Mouse (Mus musculus) macrophage (primary cell): ENCODE measurements around the gene Smad3. TPM values are rescaled to one million over a fixed set of nuclear protein-coding genes. Genes with fewer than 3 reads are reported as not detected.

ENCODE experiments used
- H3K27ac ChIP-seq: fragments of 350-480 bp; formaldehyde crosslinking; 2 replicates; pipeline ENCODE4 v1.9.0; 2021
- H3K36me3 ChIP-seq: fragments of 350-480 bp; formaldehyde crosslinking; 2 replicates; pipeline ENCODE4 v1.9.0; 2021; ENCODE audit errors: inconsistent target
- H3K4me3 ChIP-seq: fragments of 350-480 bp; formaldehyde crosslinking; 2 replicates; pipeline ENCODE4 v1.9.0; 2021; ENCODE audit errors: inconsistent target
- H3K79me2 ChIP-seq: fragments of 350-480 bp; formaldehyde crosslinking; 2 replicates; pipeline ENCODE4 v1.9.0; 2021; ENCODE audit errors: inconsistent target
- WGBS: methylation state at CpG from one replicate; pipeline ENCODE4 v1.1.7; 2026; ENCODE audit warnings: inconsistent platforms; ENCODE audit not compliant: missing documents; 5-methylcytosine and 5-hydroxymethylcytosine counted together
- polyA plus RNA-seq: library from polyadenylated mRNA; stranded (reverse); fragments of 250-400 nt; gene quantifications from 3 replicates; pipeline ENCODE4 v1.2.4, GENCODE M21; 2018; ENCODE audit warnings: inconsistent platforms

Gene Smad3
- polyA plus RNA-seq, 1 experiment from 2014 or later, result 14.5 TPM

DNA sequence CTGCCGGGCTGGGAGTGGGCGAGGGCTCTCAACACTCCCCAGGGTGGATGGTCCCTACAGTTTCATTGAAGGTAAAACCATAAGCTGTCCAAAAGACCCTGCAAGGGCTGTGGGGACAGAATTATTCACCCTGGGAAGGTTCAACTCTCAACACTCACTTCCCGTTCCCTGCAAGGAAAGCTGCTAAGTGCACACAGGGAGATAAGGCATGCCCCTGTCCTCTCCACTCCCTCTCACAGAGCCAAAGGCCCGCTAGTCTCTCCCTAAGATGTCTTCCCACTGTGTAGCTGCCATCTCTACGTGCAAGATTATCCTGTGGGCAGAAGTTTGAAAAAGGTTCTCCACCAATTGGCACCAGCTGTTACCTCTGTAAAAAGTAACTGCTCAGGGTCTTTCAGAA, 60.2 kb downstream of the Smad3 start:
- WGBS, result 82% methylated on average over 5 of the region's 5 CpGs
- H3K4me3 ChIP-seq, result no peak overlapping the region

DNA sequence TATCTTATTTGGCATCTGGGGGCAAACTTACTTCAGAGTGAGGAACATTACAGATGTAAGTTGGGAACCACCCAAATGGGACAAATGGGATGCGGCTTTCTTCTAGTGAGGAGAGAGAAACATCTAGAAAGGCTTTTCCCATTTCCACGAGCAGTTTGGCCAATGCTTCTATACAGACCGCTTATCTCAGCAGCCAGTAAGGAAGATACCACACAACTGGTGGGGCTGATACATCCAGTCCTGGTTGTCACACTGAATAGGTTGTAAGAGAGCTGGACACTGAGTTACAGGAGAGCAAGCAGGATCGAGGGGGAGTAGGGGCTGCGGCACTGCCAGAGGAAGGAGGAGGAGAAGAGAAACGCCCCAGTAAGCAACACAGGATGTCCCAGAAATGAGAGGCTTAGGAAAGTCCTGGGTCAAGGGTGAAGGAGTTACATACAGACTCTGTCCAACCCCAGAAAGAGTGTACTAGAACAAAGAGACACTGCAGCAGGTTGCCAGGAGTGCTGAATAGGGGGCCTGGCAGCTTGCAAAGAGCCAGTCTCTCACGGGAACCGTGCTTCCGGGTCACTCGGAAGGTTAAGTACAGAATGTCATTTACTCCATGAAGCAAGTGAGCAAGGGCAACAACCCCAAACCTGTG, 61.2 kb downstream of the Smad3 start:
- no peaks in the 10 kb centered on the region for H3K79me2 ChIP-seq
- no peak overlapping the region for H3K4me3 ChIP-seq
- WGBS, result 89% methylated on average over 10 of the region's 10 CpGs
- H3K27ac ChIP-seq, result no peak overlapping the region
- no peaks in the 10 kb centered on the region for H3K36me3 ChIP-seq

More for the DNA sequence above, 60.2 kb downstream of the Smad3 start:
- no peak overlapping the region for H3K27ac ChIP-seq
- no peaks in the 10 kb centered on the region for H3K79me2 ChIP-seq
- no peaks in the 10 kb centered on the region for H3K36me3 ChIP-seq

DNA sequence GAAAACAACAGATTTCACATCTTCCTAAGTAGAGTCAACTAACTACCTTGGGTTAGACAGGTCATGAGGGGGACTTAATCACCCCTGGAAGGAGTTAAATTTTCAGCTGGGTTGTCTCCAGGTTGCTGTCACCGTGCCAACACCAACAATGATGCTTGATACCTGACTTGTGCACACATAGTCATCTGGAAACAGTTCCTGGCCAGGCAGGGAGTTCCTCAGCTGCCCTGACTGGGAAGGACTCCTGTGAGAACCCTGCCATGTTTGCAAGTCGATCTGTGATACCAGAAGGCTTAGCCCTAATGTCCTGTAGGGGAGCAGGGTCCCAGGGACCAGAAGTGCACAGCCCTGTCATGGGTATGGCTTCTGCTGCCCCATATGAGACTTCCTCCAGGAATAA, 65.8 kb downstream of the Smad3 start:
- WGBS, result 71% methylated on average over 2 of the region's 2 CpGs
- Histone ChIP-seq H3K36me3 (no peaks in the 10 kb centered on the region), H3K4me3 (no peak overlapping the region)

DNA sequence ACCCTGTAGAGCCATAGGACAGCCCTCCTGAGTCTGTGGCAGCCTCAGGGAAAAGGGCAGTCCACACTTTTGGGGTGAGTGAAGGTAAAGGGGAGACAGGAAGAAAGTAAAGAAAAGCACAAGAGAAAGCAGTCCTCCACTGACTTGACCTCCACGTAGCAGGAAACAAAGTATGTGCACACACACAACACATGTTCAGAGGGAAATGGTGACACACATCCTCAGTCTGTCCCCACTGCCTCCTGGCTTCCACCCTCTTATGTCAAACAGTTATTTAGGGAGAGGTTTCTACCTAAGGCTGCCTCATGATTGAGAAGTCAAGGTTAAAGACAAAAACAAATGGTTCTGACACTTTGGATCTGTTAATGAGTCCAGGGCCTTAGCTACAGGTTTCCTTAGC, 67.3 kb downstream of the Smad3 start:
- Histone ChIP-seq H3K79me2 (no peaks in the 10 kb centered on the region), H3K4me3 (no peak overlapping the region), H3K27ac (no peak overlapping the region), H3K36me3 (no peaks in the 10 kb centered on the region)
- WGBS, result 60% methylated on average over 1 of the region's 1 CpGs

More for the DNA sequence above, 65.8 kb downstream of the Smad3 start:
- no peaks in the 10 kb centered on the region for H3K79me2 ChIP-seq
- H3K27ac ChIP-seq, result no peak overlapping the region

DNA sequence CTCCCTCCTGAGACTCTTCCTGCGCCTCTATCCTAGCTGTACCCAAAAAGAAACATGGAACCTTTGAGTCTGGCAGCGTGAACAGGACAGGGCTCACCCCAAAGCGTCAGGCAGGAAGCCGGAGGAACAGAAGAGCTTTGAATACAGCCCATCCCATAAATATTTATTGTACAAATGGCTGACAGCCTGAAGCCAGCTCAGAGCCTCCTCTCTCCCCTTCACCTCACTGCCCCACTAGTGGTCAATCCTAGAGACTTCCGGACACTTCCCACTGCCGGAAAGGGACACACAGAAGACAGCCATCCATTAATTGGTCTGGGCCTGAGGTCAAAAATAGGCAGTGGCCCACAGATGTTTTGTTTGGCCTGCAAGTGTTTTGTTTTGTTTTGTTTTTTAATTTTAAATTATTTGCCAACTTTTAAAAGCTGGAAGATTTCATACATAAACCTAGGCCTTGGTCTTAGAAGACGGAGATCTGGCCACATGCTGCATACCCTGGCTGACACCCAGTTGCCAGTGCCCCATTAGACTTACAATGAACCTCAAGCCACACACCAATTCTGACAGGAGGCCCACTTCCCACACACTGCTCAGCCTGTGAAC, 70.3 kb downstream of the Smad3 start:
- H3K27ac ChIP-seq, result no peak overlapping the region
- 95% methylated on average over 7 of the region's 7 CpGs for WGBS

DNA sequence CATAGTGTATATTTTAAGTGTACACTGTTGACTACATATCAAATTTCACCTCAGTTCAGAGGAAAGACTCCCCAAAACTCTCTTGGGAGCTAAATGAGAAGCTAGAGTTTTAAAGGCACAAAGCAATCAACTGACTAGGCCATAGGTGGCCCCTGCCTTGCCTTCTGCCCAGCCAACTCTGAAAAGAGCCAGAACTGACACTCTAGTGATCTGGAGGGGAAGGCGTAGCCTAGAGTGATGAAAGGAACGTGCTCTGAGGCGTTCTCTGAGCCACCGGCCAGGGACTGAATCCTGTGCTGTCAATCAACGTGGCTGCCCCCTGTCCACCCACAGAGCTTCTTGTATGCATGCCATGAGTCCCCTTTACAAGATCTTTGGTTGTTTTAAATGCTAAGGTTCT, 72.4 kb downstream of the Smad3 start:
- Histone ChIP-seq H3K27ac (no peak overlapping the region), H3K36me3 (no peaks in the 10 kb centered on the region), H3K4me3 (no peak overlapping the region), H3K79me2 (no peaks in the 10 kb centered on the region)
- 100% methylated on average over 5 of the region's 5 CpGs for WGBS

More for the DNA sequence above, 70.3 kb downstream of the Smad3 start:
- Histone ChIP-seq H3K79me2 (no peaks in the 10 kb centered on the region), H3K36me3 (no peaks in the 10 kb centered on the region), H3K4me3 (no peak overlapping the region)

DNA sequence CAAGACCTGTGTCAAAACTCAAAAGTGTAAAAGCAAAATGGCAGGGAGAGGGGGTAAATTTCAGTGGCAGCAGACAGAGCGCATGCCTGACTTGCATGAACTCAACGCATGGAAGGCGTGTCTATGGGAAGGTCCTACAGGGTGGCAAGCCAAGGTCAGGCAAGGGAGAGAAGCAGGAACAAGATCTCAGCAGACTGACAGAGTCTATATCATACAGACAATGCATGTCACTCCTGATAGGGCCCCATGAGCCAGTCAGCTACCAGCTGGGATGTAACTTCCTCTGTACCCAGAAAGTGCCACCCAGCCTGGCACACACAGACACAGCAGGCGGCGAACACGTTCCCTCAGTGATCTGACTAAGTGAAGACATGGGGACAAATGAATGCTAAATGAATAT, 73.5 kb downstream of the Smad3 start:
- 91% methylated on average over 6 of the region's 6 CpGs for WGBS
- H3K27ac ChIP-seq, result no peak overlapping the region
- H3K4me3 ChIP-seq, result no peak overlapping the region
- H3K36me3 ChIP-seq, result no peaks in the 10 kb centered on the region
- H3K79me2 ChIP-seq, result no peaks in the 10 kb centered on the region

DNA sequence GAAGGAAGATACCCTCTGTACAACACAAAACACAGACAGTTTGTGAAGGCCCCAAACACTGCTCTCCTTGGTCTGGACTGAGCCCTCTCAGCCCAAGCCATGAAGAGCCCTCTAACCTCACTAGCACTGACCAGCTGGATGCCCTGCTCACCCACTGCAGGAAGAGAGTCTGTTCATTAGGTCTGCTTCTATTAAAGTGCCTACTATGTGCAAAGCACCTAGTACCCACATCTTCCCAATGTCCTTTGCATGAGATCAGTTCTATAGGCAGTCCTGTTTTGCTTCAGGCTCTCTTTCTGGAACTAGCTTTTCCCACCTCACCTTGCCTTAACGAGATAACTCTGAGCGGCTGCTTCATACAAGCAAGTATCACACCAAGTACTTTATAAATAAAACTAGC, 74.9 kb downstream of the Smad3 start:
- 79% methylated on average over 2 of the region's 2 CpGs for WGBS
- no peaks in the 10 kb centered on the region for H3K36me3 ChIP-seq

DNA sequence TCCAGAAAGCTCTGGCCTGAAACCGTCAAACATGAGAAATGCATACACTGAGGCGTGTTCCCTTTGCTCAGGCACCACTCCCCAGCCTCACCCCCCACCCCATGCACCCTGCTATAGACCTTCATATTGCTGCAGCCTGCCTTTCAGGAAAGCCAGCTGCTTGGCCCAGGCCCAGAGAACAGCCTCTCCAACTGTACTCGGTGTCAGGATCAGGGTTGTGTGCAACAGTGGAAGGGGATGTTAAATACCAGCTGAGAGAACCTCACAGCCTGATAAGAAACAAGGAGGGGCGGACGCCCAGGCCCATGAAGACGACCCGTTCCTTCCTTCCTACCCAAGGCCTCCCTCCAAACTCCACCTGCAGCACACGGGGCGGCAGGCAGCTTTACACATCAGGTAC, 75.5 kb downstream of the Smad3 start:
- no peak overlapping the region for H3K27ac ChIP-seq
- WGBS, result 73% methylated on average over 8 of the region's 9 CpGs
- H3K4me3 ChIP-seq, result no peak overlapping the region
- H3K79me2 ChIP-seq, result no peaks in the 10 kb centered on the region
- H3K36me3 ChIP-seq, result no peaks in the 10 kb centered on the region

More for the DNA sequence above, 74.9 kb downstream of the Smad3 start:
- Histone ChIP-seq H3K27ac (no peak overlapping the region), H3K79me2 (no peaks in the 10 kb centered on the region), H3K4me3 (no peak overlapping the region)

DNA sequence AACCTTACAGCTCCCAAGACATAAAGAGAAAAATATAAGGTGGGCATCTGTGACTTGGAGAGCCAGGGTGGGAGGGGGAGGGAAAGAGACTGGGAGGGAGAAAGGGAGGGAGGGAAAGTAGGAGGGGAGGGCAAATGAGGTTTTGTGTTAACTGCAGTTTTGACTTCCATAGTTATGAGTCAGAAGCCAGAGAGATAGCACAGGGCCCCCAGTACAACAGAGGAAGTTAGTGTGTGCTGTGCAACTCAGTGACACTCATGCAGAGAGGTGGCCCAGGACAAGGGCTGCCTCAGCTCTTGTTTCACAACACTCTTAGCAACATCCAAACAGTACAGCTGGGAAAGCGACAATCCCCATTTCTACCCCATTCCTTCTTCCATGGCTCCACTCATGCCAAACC, 79.7 kb downstream of the Smad3 start:
- no peak overlapping the region for H3K4me3 ChIP-seq
- H3K27ac ChIP-seq, result peak overlapping the region; percentile 61
- 31% methylated on average over 1 of the region's 1 CpGs for WGBS

DNA sequence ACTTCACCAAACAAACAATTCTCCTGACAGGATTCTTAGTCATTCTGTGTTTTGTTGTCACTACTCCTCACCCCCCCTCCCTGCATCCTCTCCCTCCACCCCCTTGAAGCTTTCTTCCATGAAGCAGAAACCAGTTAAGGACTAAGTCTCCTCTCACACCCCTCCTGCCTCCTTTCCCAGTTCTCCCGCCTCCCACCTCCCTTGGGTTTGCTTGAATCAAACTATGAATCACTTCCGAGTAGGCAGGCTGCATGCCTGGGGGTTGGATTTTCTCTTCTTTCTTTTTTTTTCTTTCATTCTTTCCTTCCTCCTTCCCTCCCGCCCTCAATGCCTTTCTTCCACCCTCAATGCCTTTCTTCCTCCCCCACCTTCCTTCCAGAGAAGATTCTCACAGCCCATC, 80.2 kb downstream of the Smad3 start:
- WGBS, result 64% methylated on average over 3 of the region's 3 CpGs
- no peak overlapping the region for H3K4me3 ChIP-seq
- no peaks in the 10 kb centered on the region for H3K79me2 ChIP-seq
- peak overlapping the region; percentile 61 for H3K27ac ChIP-seq
- no peaks in the 10 kb centered on the region for H3K36me3 ChIP-seq

More for the DNA sequence above, 79.7 kb downstream of the Smad3 start:
- no peaks in the 10 kb centered on the region for H3K36me3 ChIP-seq
- H3K79me2 ChIP-seq, result no peaks in the 10 kb centered on the region

DNA sequence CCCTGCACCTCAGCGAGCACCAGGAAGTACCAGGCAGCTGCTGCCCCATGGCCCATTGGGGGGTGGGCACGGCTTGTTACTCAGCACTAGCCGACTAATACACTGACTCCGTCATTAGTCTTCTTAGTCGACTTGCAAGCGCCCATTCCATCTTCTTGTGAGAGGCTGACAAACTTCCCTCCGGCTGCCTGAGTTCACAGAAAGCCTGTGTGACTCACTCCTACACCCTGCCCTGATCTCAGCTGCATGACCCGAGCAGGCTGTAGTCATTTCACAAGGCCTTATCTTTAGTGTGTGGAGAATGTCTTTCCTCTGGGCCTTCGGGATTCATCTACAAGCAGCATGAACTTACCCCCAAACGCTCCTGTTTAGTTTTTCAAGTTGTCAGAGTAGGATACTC, 83.2 kb downstream of the Smad3 start:
- WGBS, result 67% methylated on average over 10 of the region's 10 CpGs
- H3K36me3 ChIP-seq, result no peaks in the 10 kb centered on the region

DNA sequence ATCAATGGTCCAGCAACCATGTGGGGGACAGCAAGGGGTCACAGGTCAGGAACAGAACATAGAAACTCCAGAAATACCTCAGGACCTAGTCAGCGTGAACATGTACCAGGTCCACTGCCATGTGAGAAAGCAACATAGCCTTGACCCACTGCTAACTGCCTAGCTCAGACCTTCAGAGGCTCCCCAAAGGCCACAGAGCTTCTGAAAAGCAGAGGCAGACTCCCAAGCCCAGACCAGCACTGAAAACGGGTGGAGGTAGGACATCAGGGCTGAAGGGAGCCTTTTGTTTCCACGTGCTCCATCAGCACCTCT, 84.3 kb downstream of the Smad3 start:
- Histone ChIP-seq H3K4me3 (no peak overlapping the region), H3K79me2 (no peaks in the 10 kb centered on the region), H3K36me3 (no peaks in the 10 kb centered on the region), H3K27ac (no peak overlapping the region)
- 73% methylated on average over 3 of the region's 3 CpGs for WGBS

More for the DNA sequence above, 83.2 kb downstream of the Smad3 start:
- Histone ChIP-seq H3K79me2 (no peaks in the 10 kb centered on the region), H3K27ac (peak overlapping the region; percentile 19; the same call in 1 of the 2 replicates), H3K4me3 (no peak overlapping the region)

DNA sequence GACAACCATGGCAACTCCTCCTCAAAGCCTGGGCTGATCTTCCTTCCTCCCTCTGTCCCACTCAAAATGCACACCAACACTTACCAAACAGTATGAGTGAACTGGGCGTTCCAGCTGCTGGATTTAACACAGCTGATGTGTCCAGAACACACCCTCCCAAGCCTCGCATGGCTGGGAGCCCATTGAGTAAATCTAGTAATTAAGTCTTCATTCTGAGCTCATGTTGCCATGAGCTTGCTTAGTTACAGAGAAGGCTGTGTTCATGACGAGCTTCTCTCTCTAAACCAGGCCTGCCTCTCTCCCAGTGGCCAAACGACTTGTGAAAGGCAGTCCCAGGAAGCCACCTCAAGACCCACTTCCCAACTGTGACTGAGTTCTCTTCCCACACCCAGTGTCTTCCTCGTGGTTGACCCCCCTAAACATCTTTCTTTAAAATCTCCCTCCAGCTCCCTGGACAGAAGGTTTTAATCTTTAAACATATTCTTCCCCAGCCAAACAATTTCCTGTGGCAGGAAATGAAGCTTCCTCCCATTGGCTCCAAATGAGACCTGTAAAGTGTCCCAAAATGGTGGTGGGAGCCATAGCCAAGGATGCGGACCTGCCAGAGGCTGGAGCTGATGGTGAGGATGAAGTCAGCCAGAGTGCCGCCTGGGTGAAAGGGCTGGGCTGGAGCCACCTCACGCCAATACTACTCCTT, 84.8 kb downstream of the Smad3 start:
- no peak overlapping the region for H3K4me3 ChIP-seq
- 66% methylated on average over 8 of the region's 8 CpGs for WGBS
- no peaks in the 10 kb centered on the region for H3K36me3 ChIP-seq
- H3K27ac ChIP-seq, result no peak overlapping the region
- no peaks in the 10 kb centered on the region for H3K79me2 ChIP-seq

DNA sequence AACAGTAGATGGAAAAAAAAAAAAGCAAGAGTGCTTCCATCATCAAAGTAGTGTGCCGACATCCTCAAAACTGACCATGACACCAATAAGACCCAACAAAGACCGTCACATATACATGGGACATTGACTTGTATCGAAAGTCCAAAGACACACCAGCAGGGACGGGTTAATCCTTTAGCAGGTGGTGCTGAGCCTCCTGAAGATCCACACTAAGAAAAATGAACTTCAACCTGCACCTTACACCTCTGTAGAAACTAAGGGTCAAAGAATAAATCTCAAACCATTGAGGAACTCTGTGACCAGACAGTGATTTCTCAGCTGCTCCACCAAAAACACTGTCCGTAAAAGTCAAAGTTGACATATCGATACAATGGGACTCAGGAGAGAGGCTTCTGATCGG, 88.0 kb downstream of the Smad3 start:
- H3K79me2 ChIP-seq, result no peaks in the 10 kb centered on the region
- WGBS, result 97% methylated on average over 7 of the region's 7 CpGs
- H3K4me3 ChIP-seq, result no peak overlapping the region
- H3K36me3 ChIP-seq, result 0 out of 2 replicates have a peak, but pooled peaks cover 4% of the 10 kb centered on the region
- no peak overlapping the region for H3K27ac ChIP-seq
